Mouse (Mus musculus): ENCODE data around the gene Mterf2. TPM values are rescaled to one million over a fixed set of nuclear protein-coding genes. Genes with fewer than 3 reads are reported as not detected.

Mterf2 gene
- 0.51 TPM in 1 of 2 replicates, not detected in the other for polyA plus RNA-seq (2012; ENCODE audit: insufficient read depth, insufficient read length, missing spikeins)

GRCm38 (mm10) chr10:85127395-85128287 is at the start of gene Mterf2:
TSS of gene Mterf2 (minus strand) at chr10:85128027.
- peak within 1 kb of the TSS; percentile 52 for H3K4me3 ChIP-seq (ENCODE audit: insufficient read depth, low read length)
- H3K4me1 ChIP-seq (ENCODE audit: control insufficient read depth, insufficient read depth, low read length) = peaks cover 17% of the 10 kb centered on the region
- TF ChIP-seq CTCF (IDR thresholded peaks at IDR 0.05; ENCODE audit: low read depth, low read length) (no peak), POLR2A (IDR thresholded peaks at IDR 0.05; ENCODE audit: borderline replicate concordance, low read depth, low read length) (no peak)
- H3K27ac ChIP-seq (ENCODE audit: insufficient read depth, low read depth, low read length) = no peak within 1 kb of the TSS

GRCm38 (mm10) chr10:85176640-85177039 is 48.8 kb upstream of the Mterf2 start:
- H3K4me3 ChIP-seq (ENCODE audit: insufficient read depth, low read length) = no peak overlapping the region
- no peak overlapping the region for H3K27ac ChIP-seq (ENCODE audit: insufficient read depth, low read depth, low read length)
- no peaks in the 10 kb centered on the region; the same call in 1 of the 2 replicates for H3K4me1 ChIP-seq (ENCODE audit: control insufficient read depth, insufficient read depth, low read length)
- TF ChIP-seq CTCF (IDR thresholded peaks at IDR 0.05; ENCODE audit: low read depth, low read length) = no peak
- no peak for TF ChIP-seq POLR2A (IDR thresholded peaks at IDR 0.05; ENCODE audit: borderline replicate concordance, low read depth, low read length)

- no peaks in the 10 kb centered on the region for H3K4me1 ChIP-seq (ENCODE audit: control insufficient read depth, insufficient read depth, low read length)
- H3K4me3 ChIP-seq (ENCODE audit: insufficient read depth, low read length) = no peak overlapping the region
- no peak overlapping the region for H3K27ac ChIP-seq (ENCODE audit: insufficient read depth, low read depth, low read length)
- TF ChIP-seq CTCF (IDR thresholded peaks at IDR 0.05; ENCODE audit: low read depth, low read length) (no peak), POLR2A (IDR thresholded peaks at IDR 0.05; ENCODE audit: borderline replicate concordance, low read depth, low read length) (no peak)
Observed at GRCm38 (mm10) chr10:85165306-85165705, 37.5 kb upstream of the Mterf2 start.

- Histone ChIP-seq H3K4me1 (ENCODE audit: control insufficient read depth, insufficient read depth, low read length) (no peaks in the 10 kb centered on the region), H3K4me3 (ENCODE audit: insufficient read depth, low read length) (no peak overlapping the region), H3K27ac (ENCODE audit: insufficient read depth, low read depth, low read length) (no peak overlapping the region)
- TF ChIP-seq POLR2A (IDR thresholded peaks at IDR 0.05; ENCODE audit: borderline replicate concordance, low read depth, low read length) (no peak), CTCF (IDR thresholded peaks at IDR 0.05; ENCODE audit: low read depth, low read length) (no peak)
Observed at GRCm38 (mm10) chr10:85164791-85165190, 37.0 kb upstream of the Mterf2 start.

- no peaks in the 10 kb centered on the region for H3K4me1 ChIP-seq (ENCODE audit: control insufficient read depth, insufficient read depth, low read length)
- TF ChIP-seq POLR2A (IDR thresholded peaks at IDR 0.05; ENCODE audit: borderline replicate concordance, low read depth, low read length) (no peak), CTCF (IDR thresholded peaks at IDR 0.05; ENCODE audit: low read depth, low read length) (no peak)
- H3K27ac ChIP-seq (ENCODE audit: insufficient read depth, low read depth, low read length) = no peak overlapping the region
- H3K4me3 ChIP-seq (ENCODE audit: insufficient read depth, low read length) = no peak overlapping the region
Observed at GRCm38 (mm10) chr10:85161745-85162351, 34.0 kb upstream of the Mterf2 start.

- Histone ChIP-seq H3K4me1 (ENCODE audit: control insufficient read depth, insufficient read depth, low read length) (no peaks in the 10 kb centered on the region), H3K4me3 (ENCODE audit: insufficient read depth, low read length) (no peak overlapping the region), H3K27ac (ENCODE audit: insufficient read depth, low read depth, low read length) (no peak overlapping the region)
- TF ChIP-seq CTCF (IDR thresholded peaks at IDR 0.05; ENCODE audit: low read depth, low read length) (no peak), POLR2A (IDR thresholded peaks at IDR 0.05; ENCODE audit: borderline replicate concordance, low read depth, low read length) (no peak)
Observed at GRCm38 (mm10) chr10:85159989-85160619, 32.3 kb upstream of the Mterf2 start.

GRCm38 (mm10) chr10:85157451-85157850 is 29.6 kb upstream of the Mterf2 start:
- H3K4me3 ChIP-seq (ENCODE audit: insufficient read depth, low read length) = no peak overlapping the region
- H3K4me1 ChIP-seq (ENCODE audit: control insufficient read depth, insufficient read depth, low read length) = no peaks in the 10 kb centered on the region
- TF ChIP-seq CTCF (IDR thresholded peaks at IDR 0.05; ENCODE audit: low read depth, low read length) = no peak
- TF ChIP-seq POLR2A (IDR thresholded peaks at IDR 0.05; ENCODE audit: borderline replicate concordance, low read depth, low read length) = no peak
- H3K27ac ChIP-seq (ENCODE audit: insufficient read depth, low read depth, low read length) = no peak overlapping the region

- TF ChIP-seq CTCF (IDR thresholded peaks at IDR 0.05; ENCODE audit: low read depth, low read length) (no peak), POLR2A (IDR thresholded peaks at IDR 0.05; ENCODE audit: borderline replicate concordance, low read depth, low read length) (no peak)
- Histone ChIP-seq H3K27ac (ENCODE audit: insufficient read depth, low read depth, low read length) (no peak overlapping the region), H3K4me1 (ENCODE audit: control insufficient read depth, insufficient read depth, low read length) (no peaks in the 10 kb centered on the region), H3K4me3 (ENCODE audit: insufficient read depth, low read length) (no peak overlapping the region)
Observed at GRCm38 (mm10) chr10:85154195-85154594, 26.4 kb upstream of the Mterf2 start.

- TF ChIP-seq CTCF (IDR thresholded peaks at IDR 0.05; ENCODE audit: low read depth, low read length) = no peak
- no peak for TF ChIP-seq POLR2A (IDR thresholded peaks at IDR 0.05; ENCODE audit: borderline replicate concordance, low read depth, low read length)
- H3K4me3 ChIP-seq (ENCODE audit: insufficient read depth, low read length) = no peak overlapping the region
- no peak overlapping the region for H3K27ac ChIP-seq (ENCODE audit: insufficient read depth, low read depth, low read length)
- no peaks in the 10 kb centered on the region for H3K4me1 ChIP-seq (ENCODE audit: control insufficient read depth, insufficient read depth, low read length)
Observed at GRCm38 (mm10) chr10:85149226-85149625, 21.4 kb upstream of the Mterf2 start.

Data from bone marrow macrophage, adult 2 months (primary cell).